Mouse (Mus musculus): ENCODE measurements around the gene Tmem94.

Gene Tmem94

DNA sequence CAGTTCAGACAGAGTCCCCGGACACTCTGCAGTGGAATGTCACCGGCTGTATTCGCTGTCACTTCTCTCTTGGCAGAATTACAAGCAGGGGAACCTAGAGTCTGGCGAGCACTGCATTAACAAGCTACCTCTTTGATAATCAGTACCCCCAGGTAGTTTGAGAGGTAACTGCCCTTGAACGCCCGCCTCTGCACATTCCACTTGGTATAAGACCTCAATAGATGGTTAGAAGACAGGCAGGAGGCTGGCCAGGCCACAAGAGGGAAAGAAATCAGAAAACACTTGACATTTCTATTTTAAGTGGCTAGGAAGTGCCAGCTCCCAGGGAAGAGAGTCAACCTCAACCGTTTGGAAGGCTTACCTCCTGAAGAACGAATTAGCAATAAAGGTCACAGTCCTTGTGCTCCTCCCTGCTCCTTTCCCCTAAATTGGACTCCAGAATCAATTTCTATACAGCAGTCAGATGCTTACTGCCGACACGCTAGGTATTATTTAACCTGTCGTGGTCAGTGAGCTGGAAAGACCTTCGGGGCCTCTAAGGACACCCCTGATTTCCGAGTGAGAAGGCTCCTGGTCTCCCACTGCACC, 1.2 kb downstream of the Tmem94 start:
- no peak for DNase-seq

DNA sequence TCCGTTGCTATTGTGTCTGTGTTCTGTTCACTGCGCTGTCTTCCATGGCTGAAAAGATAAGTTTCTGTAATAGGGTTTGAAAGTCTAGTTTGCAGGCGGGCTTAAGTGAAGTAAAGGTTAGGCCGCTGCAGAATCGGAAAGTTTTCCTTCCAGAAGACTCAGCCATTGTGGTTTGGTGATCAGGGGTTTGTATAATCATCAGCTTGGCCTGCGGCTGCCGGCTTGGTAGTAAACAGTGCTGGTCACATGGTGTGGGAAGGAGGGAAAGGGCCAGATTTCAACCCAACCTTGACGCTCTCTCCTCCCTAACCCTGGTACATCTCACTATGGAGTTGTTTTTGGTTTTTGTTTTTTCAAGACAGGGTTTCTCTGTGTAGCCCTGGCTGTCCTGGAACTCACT, 1.7 kb downstream of the Tmem94 start:
- DNase-seq, result no peak

DNA sequence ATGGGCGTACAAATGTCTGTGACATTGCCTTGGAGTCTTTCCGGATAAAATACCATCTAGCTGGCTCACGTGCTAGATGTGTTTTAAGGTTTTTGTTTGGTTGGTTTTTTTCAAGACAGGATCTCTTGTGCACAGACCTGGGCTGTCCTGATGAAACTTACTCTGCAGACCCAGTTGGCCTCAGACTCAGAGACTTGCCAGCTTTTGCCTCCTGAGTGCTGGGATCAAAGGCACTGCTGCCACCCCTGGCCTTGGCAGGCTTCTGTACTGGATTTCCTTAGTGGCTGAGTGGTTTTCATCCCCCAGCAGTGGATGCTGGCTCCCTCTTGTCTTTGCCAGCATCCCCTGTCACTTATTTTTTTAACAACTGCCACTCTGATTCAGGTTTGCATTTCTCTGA, 3.7 kb downstream of the Tmem94 start:
- DNase-seq, result no peak

DNA sequence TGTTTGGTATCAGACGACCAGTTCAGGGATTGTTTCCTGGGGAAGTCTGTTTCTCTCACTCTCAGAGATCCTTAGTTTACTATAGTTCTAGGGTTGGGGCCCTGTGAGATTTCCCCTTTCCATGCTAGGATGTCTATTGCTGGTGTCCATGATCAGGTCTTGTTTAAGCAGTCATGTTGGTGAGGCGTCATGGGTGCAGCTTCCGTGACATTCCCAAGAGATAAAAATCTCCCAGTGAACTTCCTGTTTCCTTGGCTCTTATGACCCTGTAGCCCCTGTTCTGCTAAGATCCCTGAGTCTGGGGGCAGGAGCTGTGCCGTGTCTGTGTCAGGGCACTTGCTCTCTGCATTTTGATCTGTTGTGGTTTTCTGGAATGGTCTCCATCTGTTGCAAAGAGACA, 9.4 kb downstream of the Tmem94 start:
- DNase-seq, result no peak

DNA sequence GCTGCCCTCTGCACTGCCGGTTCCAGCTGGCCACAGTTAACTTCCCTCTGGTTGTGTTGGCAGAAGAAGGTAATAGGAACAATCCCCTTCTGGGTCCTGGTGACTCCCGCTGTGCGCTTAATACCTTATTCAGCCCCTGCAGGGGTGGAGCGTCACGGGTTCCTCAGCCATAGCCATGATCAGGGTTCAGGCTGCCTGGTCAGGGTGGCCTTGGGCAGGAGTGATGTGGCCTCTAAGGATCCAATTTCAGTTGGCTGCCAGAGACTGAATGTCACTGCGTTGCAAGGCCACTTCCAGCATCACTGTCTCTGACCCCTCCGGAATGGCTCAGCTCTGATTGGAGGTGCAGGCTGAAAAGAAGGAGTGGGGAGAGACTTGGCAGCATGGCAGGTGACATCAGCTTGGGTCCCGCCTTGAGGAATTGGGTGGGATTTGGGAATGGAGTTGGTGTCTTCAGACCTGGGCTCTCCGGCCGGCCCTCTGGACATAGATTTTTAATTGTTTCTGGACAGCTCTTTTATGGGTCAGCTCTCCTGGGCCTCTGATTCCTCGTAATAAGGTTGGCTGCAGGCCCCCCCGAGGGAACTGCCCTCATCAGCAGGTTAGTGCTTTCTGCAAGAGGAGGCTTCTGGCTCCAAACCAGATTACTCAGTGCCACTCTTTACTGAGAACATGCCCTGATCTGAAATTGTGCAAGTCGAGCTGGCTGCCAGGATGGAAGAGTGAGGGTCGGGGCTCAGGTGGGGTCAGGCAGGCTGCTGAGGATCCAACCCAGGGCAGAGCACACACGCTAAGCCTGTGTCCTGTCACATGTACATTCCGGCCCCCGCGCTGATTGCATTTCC, 10.8 kb downstream of the Tmem94 start:
- no peak for DNase-seq

DNA sequence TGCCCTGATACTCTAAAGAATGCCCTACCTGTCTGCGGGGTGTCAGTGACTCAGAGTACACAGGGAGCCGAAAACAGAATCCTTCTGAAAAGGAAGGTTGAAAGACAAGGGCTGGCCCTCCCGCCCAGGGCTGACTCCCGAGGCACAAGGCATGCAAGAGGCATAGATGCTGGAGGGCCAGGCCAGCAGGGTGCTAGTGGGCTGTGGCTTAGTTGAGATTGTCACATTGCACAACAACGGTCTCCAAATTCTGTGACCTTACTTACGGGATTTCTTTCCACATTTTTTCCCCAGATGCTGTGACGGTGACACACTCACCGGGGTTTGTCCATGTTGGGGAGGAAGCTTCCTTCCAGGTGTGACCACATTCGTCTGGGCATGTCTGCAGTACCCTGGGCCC, 11.7 kb downstream of the Tmem94 start:
- DNase-seq, result no peak

DNA sequence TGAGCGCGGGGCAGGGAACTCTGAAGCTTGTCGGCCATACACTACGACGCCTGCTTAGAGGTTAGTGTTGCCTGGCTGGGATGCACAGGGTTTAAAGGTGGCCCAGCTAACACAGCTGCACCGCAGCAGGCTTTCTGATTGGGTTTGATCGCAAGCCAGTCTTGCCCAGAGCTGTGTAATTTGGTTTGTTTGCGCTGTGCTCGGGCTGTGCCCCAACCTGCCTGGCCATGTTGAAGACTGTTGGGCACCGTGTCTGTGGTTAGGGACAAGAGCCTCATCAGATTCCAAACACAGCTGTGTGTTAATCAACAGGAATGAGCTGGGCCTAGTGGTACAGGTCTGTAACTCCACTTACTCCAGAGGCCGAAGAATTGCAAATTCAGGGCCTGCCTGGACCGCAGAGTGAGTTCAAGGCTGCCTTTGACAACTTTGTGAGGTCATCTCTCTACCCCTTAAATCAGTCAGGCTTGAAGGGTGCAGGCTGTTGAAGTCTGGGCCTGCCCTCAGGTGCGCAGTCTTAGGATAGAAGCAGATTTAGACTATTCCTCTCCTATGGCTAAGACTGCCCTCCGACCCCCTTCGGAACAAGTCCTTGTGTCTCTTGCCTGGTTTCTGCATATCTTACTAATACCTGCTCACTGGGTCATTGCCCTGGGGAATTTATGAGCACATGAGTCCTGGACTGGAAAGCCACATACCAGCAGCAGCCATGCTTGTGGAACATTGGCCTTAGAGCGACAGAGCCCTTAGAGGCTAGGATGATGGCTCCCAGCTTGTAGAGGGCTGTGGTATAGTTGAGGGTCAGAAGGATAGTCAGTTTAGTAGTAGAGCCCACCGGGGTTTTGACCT, 12.5 kb downstream of the Tmem94 start:
- no peak for DNase-seq

DNA sequence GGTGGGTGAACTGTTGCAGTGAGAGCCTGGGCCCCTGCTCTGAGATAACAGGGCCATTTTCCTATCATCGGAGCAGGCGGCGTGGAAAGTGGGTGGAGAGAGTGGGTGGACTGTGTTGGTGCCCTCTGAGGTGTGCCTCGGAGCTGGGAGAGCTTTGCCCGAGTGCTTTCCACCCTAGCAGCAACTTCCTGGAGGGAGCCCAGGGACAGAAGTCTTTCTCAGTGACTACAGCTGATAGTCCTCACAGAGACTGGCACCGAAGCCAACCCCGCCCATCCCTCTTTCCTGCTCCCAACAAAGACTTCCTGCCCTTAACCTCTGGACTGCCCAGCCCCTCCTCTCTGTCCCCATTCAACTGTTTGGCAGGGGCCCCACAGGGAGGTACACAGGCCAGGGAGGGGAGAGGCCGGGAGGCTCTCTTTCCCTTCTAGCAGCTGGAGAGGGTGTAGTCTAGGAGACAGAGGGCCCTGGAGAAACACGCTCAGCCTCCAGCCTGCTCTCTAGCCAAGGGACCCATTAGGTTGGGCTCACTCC, 13.9 kb downstream of the Tmem94 start:
- DNase-seq, result peak; percentile 39

DNA sequence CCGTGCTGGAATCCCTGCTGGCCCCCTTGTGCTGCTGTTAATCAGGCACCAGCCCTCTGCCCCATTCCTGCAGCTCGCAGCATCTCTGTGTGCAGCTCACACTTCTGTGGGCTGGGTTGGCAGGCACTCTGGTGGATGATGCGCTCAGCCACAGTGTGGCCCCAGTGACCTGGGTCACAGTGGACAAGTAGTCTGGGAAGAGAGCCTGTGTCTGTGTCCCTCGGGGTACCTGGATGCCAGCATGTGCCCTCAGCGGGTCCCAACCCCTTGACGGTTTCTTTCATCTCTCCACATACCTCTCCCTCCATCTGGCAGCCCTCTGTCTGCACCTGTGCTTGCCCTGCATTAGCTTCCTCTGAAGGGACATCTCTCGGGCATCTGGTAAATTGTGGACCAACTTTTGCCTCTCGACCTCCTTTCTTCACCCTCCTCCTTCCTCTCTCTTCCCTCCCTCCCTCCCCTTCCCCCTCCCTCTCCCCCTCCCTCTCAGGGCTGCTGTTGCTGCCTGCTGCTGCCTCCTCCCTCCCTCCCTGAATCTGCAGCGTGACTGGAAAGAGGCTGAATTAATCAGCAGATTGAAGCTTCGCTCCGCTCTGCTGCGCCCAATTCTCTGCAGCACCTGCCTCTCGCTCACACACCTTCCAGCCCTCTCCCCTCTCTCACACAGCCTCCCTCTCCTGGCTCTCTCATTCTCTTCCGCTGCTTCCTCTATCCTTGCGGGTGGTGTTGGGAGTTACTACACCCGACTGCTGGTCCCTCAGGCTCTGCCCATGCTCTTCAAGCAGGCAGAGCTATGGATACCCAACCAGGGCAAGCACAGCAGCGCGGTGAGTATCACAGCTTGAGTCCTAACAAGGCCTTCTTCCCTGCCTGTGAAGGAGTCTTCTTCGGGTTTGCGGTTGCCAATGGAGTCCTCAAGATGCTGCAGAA, 15.2 kb downstream of the Tmem94 start:
- DNase-seq, result no peak

DNA sequence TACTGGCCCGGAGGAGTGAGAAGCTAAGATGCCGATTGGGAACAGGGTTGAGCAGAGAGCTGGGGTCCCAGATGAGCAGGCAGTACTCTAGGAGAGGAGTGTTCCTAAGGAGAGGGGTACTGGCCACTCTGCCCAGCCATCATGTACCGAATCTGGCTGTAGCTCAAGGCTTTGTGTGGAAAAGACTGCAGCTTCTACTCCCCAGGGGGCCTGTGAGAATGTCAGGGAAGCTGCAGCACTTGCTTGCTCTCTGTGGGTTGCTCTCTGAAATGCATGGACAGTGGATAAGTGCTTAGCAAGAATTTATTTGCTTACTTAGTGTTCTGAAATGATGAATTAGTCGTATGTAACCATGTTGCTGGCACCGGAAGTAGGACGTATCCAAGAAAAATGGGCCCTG, 21.2 kb downstream of the Tmem94 start:
- no peak for DNase-seq

DNA sequence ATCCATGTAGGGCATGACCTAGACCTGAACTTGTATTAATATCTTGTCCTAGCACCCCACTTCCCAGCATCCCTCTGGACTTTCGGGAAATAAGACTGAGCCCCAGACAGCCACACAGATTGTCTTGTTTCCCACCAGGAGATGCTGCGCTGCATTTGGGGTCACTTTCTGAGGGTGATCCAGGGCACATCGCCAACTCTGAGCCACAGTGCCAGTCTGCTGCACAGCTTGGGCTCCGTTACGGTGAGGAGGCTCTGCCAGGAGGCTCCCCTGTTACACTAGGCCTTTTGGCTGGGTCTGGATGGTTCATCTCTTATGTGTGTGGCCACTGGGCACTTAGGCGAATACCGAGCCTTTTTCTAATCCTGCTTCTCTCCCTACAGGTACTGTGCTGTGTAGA, 24.6 kb downstream of the Tmem94 start:
- DNase-seq, result no peak

DNA sequence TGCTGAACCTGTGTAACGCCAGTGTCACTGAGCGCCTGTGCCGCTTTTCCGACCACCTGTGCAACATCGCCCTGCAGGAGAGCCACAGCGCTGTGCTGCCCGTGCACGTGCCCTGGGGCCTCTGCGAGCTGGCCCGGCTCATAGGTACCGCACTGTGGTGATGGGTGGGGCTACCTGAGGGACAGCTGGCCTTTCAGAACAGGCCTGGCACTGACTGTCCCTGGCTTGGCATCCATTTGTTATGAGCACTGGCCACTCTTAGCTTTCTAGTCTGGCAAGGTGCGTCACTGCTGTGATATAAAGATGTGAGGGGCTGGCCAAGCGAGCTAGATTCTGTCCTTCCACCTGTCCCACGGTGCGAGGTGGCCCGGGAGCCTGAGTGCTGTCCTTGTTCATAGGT, 26.7 kb downstream of the Tmem94 start:
- no peak for DNase-seq

DNA sequence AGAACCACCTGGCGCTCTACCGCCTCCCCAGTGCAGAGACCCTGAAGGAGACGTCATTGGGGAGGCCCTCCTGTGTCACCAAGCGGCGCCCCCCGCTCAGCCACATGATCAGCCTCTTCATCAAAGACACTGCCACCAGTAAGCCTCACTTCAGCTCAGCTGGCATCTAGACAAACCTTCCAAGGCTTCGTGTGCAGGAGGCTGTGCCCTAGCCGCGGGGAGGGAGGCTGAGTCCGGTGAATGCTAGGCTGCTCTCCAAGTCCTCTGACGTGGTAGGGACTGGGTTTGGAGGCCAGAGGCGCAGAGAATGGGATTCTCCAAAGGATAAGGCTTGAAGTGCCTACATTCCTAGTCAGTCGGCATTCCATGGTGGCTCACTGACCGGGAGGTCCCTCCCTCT, 27.1 kb downstream of the Tmem94 start:
- no peak for DNase-seq

DNA sequence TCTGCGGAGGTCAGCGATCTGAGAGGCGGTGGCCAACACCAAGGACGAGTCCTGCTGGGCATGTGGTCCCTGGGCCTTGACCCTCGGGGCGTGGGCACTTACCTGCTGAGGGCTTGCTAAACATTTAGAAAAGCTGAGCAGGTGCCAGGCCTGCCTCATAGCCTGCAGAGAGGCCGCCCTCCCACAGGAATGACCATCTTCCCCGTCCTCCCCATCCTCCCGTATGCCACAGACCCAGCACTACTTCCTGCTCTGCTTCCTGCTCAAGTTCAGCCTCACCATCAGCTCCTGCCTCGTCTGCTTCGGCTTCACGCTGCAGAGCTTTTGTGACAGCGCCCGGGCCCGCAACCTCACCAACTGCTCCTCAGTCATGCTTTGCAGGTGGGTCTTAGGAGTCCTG, 31.7 kb downstream of the Tmem94 start:
- DNase-seq, result no peak

DNA sequence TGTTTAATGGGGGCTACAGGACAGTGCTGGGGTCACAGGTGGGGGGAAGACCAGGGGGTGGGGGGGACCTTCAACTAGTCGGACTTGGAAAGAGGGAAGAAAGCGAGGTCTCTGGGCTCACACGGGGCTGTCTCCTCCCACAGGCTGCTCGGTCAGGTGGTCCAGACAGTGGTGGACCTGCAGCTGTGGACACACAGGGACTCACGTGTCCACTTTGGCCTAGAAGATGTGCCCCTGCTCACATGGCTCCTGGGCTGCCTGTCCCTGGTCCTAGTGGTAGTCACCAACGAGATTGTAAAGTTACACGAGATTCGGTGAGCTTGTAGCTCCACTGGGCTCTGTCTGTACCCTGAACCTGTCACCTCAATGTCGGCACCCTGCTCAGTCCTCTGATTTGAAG, 32.4 kb downstream of the Tmem94 start:
- DNase-seq, result no peak

DNA sequence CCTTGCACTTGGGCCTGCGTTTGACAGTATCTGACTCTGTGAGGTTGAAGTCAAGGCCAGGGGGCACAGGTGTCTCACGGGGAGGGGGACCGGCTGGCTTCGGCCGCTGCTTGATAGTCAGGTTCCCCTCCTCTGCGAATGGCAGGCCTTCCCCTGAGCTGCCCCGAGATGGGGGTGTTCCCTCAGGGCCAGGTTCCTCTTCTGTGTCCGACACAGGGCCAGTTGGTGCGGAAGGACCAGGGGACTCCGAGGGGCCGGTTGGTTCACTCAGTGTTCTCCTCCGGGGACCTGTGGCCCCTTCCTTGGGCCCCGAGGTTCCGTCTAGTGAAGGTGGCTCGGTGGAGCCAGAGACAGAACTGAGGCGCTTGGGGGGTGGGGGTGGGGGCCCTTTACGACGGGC, 35.7 kb downstream of the Tmem94 start:
- no peak for DNase-seq

DNA sequence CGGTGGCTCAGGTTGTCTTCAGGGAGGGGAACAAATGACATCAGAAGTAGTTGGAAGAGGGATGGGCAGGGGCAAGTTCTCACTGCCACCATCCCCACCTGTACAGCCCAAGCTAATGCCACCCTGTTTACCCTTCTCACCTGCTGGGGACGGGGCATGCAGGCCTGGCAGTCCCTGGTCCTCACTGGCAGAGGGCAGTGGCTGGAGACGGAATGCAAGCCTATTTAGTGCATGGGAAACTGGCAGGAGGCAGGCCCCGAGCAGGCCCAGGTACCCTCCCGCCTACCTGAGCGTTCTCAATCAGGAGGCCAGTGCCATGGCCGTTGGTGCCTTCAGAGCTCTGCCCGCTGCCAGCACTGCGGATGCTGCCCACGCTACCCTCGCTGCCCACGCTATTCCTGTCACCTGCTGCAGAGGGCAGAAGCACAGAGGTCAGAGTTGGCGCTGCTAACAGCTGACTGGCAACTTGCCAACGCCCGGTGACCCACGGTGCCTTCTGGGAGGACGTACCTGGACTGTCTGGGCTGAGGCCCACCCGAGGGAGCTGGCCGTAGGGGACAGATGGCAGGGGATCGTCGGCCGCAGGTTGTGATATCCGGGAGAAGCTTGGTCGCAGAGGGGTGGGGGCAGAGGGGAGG, 38.0 kb downstream of the Tmem94 start:
- DNase-seq, result no peak

DNA sequence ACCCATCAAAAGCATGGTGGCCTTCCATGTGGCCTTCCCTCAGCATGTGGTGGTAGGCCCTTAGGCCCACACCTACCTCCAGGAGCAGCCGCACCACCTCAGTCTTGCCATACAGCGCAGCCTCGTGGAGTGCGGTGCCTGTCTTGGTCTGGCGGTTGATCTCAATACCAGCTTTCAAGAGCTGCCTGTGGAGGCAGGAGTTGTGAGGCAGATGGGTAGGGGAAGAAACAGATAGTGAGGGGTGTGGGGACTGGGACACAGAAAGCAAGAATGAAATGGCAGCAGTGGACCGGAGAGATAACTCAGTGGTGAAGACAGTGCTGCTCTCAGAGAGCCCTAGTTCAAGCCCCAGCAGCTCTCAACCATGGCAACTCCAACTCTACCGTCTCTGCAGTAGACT, 39.8 kb downstream of the Tmem94 start:
- DNase-seq, result no peak

DNA sequence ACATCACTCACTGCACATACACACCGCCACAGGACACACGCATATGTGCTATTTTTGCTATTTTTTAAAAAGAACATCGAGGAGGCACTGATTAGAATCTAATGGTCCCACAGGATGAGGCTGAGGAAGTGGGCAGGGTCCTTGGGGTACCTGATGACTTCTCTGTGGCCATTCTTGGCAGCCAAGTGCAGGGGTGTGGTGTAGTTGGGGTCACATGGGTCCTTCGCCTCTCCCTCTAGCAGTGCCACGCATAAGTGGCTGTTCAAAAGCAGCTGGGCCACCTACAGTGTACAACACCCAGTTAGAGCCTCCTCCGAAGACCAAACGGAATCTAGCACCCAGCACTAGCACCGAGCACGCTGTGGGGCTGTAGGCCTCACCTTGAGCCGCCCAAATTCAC, 40.9 kb downstream of the Tmem94 start:
- no peak for DNase-seq

DNA sequence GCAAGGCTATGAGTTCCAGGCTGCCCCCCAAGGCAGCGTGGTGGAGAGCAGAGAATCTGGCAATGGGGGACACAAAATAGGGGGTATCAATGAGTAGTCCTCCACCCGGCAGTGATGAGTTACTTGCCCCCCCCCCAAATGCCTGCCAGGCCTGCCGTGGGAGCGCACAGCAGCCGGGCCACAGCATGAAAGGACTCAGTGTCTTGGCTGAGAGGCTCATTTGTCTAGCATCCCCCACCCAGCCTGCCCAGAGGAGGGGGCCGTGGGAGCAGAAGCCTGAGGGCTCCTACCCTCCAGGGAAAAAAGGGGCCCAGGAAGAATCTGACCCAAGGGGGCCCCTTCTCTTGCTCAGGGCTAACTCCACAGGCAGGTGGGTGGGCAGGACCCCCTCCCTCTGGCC, 42.1 kb downstream of the Tmem94 start:
- DNase-seq, result no peak

DNA sequence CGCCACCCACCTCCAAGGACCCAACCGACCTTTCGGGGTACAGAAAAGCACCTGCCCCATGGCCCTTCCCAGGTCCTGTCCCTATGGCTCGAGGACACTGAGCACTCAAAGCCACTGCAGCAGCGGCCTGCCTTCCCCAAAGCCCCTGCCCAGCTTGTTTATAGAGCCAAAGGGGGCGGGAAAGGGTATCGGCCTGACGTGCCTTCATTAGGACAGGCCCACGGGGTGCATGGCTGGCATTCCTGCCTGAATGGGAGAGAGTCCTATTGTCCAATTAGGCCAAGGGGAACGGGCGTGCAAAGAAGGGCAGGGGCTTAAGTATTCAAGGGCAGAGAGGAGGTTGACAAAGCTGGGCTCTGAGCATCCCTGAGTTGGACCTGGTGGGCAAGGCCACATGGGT, 42.7 kb downstream of the Tmem94 start:
- DNase-seq, result no peak

DNA sequence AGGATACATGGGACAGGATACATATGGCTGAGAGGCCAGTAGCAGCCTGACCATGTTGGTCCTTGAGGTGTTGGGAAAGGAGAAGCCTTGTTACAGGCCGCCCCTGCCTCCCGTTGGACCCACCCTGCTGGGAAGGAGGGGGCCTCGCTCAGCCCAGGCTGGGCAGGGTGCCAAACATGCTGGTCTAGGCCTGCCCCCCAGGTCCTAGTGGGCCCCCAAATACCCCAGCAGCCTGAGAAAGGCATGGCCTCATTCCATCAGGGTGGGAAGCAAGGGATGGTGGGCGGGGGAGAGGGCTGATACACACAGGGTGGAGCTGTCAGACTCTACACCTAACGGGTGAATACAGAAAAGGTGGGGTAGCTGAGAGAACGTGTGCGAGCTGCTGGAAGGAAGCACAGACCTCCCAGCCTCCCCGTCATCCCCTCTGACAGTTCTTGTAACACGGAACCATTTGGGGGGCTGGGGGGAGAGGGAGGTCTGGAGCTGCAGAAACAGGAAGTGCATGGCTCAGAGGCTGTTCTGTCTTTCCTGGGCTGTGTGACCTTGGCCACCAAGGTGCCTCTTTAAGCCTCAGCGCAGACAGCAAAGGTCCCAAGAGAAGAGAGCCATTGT, 43.6 kb downstream of the Tmem94 start:
- no peak for DNase-seq

Measured in thymus, postnatal 14 days (tissue).